Mouse (Mus musculus) c-Kit-positive CD71-positive TER-119-positive erythroid progenitor cells, embryonic 14.5 days (primary cell): Measurements from ENCODE around the gene Mcm2.

Experiments used
- DNase-seq: peaks from one replicate; pipeline ENCODE4 v3.0.0-alpha.2; 2013; ENCODE audit warnings: low spot score

Gene Mcm2

GRCm38 (mm10) chr6:88926870-88927269 lies 28.3 kb upstream of the Mcm2 start:
- DNase-seq = no peak

GRCm38 (mm10) chr6:88925640-88926205 lies 27.1 kb upstream of the Mcm2 start:
- DNase-seq = no peak

DNA sequence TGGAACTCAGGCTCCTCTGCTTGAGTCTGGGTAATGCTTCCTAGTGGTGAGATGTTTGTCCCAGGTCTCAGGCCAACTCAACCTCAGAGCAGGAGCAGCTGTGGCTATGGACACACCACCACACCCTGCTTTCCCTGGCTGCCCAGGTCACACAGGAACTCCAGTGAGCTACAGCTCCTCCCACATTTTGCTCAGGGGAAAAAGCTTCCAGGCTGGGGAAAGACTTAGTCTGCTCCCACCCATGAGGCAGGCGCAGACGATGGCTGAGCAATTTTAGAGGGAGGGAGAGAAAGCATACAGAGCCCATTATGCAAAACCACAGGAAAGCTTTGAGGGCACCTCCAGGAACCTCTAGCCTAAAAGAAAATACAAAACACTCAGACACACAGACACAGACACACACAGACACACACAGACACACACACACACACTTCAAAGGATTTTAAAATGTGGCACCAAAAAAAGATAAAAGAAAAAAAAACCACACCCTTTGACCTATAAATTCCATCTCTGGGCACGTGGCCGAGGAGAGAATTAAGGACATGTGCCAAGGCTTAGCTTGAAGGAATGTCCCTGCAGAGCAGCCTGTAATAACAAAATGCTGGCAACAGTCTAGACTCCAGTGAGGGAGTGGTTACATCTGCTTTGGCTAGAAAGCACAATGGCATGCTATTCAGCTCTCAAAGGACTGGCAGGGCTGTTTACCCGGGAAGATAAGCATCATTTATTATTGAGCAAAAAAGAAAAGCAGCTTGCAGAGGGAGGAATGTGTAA lies 26.1 kb upstream of the Mcm2 start:
- no peak for DNase-seq

- DNase-seq = no peak
Measured at GRCm38 (mm10) chr6:88918802-88919201, 20.2 kb upstream of the Mcm2 start.

- peak; percentile 84 for DNase-seq
Measured at GRCm38 (mm10) chr6:88916153-88916552, 17.6 kb upstream of the Mcm2 start.

- peak; percentile 97 for DNase-seq
Measured at GRCm38 (mm10) chr6:88915510-88915909, 16.9 kb upstream of the Mcm2 start.

DNA sequence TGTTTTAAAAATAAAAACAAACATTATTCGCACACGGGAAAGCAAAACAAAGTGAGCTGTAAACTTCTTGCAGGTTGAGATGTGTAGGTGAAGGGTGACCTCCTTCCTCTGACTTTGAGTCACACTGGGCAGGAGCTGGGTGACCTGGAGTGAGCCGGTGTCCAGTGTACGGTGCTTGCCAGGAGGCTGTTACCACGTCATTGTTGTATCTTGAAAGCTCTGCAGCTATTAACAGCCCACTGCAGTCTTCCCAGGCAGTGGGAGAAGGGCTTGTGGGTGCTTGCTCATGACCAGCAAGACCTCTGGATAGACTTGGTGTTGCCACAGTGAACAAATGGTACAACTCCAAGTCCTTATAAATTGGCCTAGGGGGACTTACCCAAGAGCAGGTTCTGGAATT lies 16.2 kb upstream of the Mcm2 start:
- no peak for DNase-seq

DNA sequence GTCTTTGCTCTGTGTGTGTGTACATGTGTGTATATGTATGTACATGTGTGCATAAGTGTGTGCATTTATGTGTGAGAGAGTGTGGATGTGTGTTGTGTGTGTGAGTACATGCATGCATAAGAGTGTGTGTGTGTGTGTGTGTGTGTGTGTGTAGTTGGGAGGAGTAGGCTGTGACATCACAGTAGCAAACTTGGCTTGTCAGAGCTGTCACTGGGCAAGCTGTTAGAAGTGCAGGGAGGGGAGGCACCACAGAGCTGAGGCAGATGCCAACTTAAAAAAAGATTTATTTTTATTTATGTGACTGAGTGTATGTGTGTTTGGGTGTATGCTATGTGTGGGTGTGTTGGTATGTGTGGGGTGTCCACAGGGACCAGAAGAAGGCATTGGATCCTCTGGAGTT lies 14.9 kb upstream of the Mcm2 start:
- DNase-seq = no peak

- DNase-seq = no peak
Measured at GRCm38 (mm10) chr6:88913022-88913421, 14.4 kb upstream of the Mcm2 start.

DNA sequence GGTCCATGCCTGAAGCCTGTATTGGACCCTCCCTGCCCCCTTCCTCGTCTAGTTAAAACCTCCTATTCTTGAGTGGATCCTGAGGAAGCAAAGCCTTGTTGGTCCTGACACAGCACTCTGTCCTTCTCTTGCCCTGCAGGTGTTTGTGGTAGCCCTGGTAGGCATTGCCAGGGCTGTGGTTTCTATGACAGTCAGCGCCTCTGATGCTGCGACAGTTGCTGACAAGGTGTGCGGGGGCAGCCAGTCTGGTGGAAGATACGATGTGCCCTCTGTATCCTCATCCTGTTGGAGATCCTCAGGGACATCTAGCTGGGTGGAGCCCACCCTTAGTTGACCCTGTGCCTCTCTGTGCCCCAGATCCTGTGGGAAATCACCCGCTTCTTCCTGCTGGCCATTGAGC lies 10.6 kb upstream of the Mcm2 start:
- no peak for DNase-seq

- DNase-seq = peak; percentile 83
Measured at GRCm38 (mm10) chr6:88906369-88907108, 8.0 kb upstream of the Mcm2 start.

DNA sequence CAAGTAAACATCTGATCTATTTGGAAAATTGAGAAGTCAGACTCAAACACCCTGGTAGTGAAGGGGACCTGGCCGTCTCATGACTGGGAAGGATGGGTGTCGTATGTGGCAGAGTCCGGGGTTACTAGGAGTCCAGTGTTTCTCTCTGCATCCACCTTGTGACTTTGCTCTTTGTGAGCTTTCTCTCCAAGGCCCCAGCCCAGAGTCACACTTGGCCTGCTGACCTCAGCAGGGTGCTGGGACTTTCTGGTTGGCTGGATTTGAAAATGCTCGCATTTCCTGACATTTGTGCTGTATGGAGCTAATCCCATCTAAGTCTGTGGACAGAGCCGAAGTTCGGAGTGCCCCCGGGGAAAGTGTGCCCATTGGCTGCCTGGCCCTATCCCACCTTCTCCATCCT lies 6.5 kb upstream of the Mcm2 start:
- no peak for DNase-seq

DNA sequence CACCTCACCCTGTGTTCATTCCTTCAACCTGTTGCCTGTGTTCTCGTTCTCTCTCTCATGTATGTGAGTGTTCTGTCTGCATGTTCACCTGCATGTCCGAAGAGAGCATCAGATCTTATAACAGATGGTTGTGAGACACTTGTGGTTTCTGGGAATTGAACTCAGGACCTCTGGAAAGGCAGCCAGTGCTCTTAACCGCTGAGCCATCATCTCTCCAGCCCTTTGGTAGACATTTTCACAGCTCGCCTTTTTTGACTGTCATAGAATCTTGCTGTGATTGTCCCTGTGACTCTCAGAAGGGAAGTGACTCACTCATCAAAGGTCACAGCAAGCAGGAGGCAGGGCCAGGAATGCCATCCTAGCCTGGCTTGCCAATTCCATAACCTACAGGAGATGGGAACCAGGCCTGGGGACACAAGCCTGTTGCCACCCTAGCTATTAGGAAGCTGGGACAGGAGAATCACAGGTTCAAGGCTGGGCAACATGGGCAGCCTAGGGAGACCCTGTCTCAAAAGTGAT lies 5.9 kb upstream of the Mcm2 start:
- DNase-seq = no peak

- no peak for DNase-seq
Measured at GRCm38 (mm10) chr6:88903708-88904107, 5.1 kb upstream of the Mcm2 start.

DNA sequence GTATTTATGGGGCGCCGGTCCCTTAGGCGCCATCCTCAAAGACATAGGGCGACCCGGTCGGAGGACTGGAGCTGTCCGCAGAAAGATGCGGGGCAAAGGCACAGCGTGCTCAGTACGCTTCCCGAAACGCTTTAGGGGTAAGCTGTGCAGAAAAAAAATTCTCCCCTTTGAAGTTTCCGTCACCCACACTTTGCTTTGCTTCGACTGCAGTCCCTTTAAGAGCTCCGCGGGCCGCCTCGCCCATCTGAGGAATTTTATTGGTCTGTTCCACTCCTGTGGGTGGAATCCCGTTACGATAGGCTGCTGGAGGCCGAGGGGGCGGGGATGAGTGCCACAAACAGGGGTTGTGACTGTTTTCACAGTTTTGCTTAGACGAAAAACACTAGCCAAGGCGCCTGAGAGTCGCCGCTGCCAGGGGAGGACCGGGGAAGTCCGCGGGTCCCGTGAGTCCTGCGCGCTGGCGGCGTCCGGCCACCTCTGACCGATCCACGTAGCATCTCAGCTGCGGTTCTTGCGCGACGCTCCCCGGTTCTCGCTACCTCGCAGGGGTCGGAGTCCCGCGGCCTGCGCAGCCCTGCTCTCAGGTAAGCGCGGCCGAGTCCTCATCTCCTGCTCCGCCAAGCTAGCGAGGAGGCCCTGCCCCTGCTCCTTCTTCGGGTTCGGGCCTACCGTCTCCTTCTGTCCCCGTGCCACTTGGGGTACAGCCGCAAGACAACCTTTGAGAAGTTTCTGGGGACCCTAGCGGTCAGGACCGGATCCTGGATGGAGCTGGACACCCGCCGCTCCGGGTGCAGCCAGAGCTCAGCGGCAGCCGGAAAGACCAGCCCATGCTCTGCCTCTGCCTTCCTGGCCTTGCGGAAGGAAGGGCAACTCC lies 3.6 kb upstream of the Mcm2 start, which contains the start of gene Tpra1:
Gene Tpra1, plus strand, starts transcription at position 305 of the 874 bp plus-strand sequence.
- DNase-seq = peak; percentile 95

GRCm38 (mm10) chr6:88901471-88901870 lies 2.9 kb upstream of the Mcm2 start:
- no peak for DNase-seq

- no peak for DNase-seq
Measured at GRCm38 (mm10) chr6:88899628-88900027, 1.0 kb upstream of the Mcm2 start.

GRCm38 (mm10) chr6:88899086-88899485 lies 506 bp upstream of the Mcm2 start:
- DNase-seq = no peak

- no peak for DNase-seq
Measured at GRCm38 (mm10) chr6:88897246-88897645, 1.3 kb downstream of the Mcm2 start.

DNA sequence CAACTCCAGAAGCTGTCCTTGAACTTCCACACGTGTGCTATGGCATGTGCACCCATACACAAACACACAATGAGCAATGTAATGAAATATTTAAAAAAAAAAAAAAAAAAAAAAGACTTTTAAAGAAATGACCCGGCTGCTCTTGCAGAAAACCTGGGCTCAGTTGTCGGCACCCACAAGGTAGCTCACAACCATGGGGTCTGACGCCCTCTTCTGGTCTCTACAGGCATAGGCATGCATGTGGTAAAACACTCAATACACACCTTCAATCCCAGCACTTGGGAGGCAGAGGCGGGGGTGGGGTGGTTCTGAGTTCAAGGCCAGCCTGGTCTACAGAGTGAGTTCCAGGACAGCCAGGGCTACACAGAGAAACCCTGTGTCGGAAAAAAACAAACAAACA lies 2.6 kb downstream of the Mcm2 start:
- no peak for DNase-seq

DNA sequence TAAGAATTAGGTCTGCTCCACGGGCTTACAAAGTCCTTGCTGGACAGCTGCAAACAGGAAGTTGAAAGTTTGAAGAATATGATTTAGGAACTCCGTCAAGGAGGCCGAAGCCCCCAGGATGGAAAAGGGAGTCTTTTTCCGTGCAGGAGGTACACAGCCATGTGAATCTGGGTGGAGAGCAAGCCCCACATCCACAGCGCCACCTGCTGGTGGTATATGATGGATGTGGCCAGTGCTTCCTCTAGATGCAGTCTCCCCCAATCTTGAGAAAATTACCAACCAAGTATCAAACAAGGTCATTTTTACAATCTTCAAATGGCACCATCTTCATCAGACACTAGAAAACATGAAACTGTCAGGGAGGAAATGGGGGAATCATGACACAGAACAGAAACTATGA lies 5.0 kb downstream of the Mcm2 start:
- peak; percentile 58 for DNase-seq

DNA sequence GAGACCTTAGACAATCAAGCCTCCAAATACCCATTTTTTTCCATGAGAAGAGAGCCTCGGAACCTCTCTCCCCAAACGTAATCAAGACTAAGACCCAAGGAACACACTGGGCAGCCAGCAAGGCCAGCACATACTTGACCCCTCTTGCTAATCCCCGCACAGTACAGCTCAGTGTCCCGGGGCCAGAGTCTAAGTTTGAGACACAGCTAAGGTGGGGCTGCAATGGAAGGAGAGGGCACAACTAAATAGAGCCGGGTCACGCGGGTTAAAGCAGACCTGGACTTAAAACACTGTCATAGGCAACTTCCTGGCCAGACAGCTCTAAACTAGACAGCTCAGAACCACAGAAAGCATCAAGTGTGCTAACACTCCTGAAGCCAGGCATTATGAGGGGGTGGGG lies 7.7 kb downstream of the Mcm2 start:
- DNase-seq = no peak
